ENCODE assay signal across 9 mouse cellular contexts in the genomic region with DNA sequence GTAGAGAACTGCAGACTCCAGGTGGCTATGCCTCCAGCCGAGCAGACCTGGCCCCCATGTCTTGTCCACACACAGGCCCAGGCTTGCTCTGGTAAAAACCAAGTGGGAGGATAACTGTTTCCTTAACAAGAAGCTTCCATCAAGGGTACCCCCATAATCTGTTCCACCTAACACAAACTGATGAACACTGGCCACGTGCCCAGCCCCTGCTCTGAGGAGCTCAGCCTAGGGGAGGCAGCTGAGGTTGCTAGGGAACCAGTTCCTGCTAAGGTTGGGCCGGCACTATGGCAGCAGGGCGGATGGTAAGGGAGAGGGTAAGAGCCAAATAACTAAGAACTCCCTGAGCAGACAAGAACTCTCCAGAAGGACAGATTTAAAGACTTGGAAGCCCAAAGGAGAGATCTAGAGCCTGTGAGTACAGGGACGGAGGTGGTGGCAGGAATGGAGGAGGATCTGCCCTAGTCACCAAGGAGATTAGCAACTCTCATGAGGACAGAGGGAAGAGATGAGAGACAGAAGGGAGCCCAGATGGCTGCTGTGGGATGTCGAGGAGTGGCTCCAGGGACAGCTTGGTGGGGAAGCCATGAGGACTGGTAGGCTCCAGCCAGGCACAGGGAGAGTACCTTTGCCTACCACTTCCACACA. TPM values are rescaled to one million over a fixed set of nuclear protein-coding genes. Genes with fewer than 3 reads are reported as not detected.
A peak's percentile ranks its signal among the peaks of the same experiment; 100 is the strongest.
DNase-seq lines count a peak whose midpoint lies in the region; ATAC-seq lines count a peak whose summit lies in the region.
"Had no signal": no experiment of that assay in that cellular context is flagged by ENCODE, and none has a peak within 500 bp of the region (broad histone marks: within the 10 kb centered on the region; RNA-seq: fewer than 3 reads in every experiment).

No protein-coding gene starts in this region.

- 0 out of 2 replicates have a peak overlapping the region, but pooled peaks have one; percentile 5 for H3K27ac ChIP-seq in midbrain, embryonic 15.5 days

- H3K4me2 ChIP-seq in midbrain, embryonic 15.5 days: no peak overlapping the region
- H3K4me2 ChIP-seq: heart, embryonic 12.5 days had no signal

- H3K9ac ChIP-seq in midbrain, embryonic 15.5 days: no peak overlapping the region
- H3K9ac ChIP-seq: heart, embryonic 12.5 days had no signal

- H3K4me1 ChIP-seq in midbrain, embryonic 15.5 days: peaks cover 47% of the 10 kb centered on the region

- H3K27me3 ChIP-seq in midbrain, embryonic 15.5 days (replicated peaks): no peaks in the 10 kb centered on the region

- H3K4me3 ChIP-seq in midbrain, embryonic 15.5 days: no peak overlapping the region
- H3K4me3 ChIP-seq: heart, embryonic 12.5 days had no signal

- no peak for ATAC-seq in midbrain, embryonic 15.5 days (replicated peaks)

- peak; percentile 69 for DNase-seq in cerebellum, adult 9-10 months
- DNase-seq in cerebellum, postnatal 36 days: peak; percentile 45 to 54
- DNase-seq in layer of hippocampus, adult 9-11 months: peak; percentile 91
- no peak for DNase-seq in adrenal gland, adult (ENCODE audit: inconsistent age in 2 of 2, low spot score in 1 of 2)
- DNase-seq in adipocyte (ENCODE audit: low spot score): no peak
- DNase-seq in embryo, embryonic 10.5 days (ENCODE audit: low spot score): no peak
- DNase-seq: thymus, postnatal 4 days had no signal

- WGBS in midbrain, embryonic 15.5 days: 37% methylated on average over 6 of the region's 6 CpGs

- no peaks in the 10 kb centered on the region for H3K9me3 ChIP-seq in midbrain, embryonic 15.5 days
- H3K9me3 ChIP-seq: heart, embryonic 12.5 days had no signal

- H3K36me3 ChIP-seq in midbrain, embryonic 15.5 days (replicated peaks): no peaks in the 10 kb centered on the region
- H3K36me3 ChIP-seq: heart, embryonic 12.5 days had no signal

RNA-seq across cellular contexts. Expression of a gene that starts 35.9 kb away (rescaled TPM):
- polyA plus RNA-seq in midbrain, embryonic 15.5 days (2015; fragmentation: Nextera tagmentation; extraction: Ambion mirVana): 56.8 and 60.2 TPM in 2 replicates

Comparison
In these comparisons a context has a peak if more than half of its experiments do, and no peak if none do; other contexts are left out.
1. DNase-seq: peak in cerebellum, adult 9-10 months (single experiment), cerebellum, postnatal 36 days (2 of 2) and layer of hippocampus, adult 9-11 months (single experiment); none in adrenal gland, adult (0 of 2), adipocyte (single experiment) and embryo, embryonic 10.5 days (single experiment).